Mouse (Mus musculus): ENCODE measurements around the gene Tsen2. TPM values are rescaled to one million over a fixed set of nuclear protein-coding genes. Genes with fewer than 3 reads are reported as not detected.

The Tsen2 gene
- polyA plus RNA-seq, 1 experiment from 2014 or later, result 24.4 TPM

- Histone ChIP-seq H3K9ac (ENCODE audit: low read depth, low read length) (no peak overlapping the region), H3K27ac (replicated peaks; ENCODE audit: low read depth, low read length) (no peak overlapping the region), H3K4me1 (ENCODE audit: control insufficient read depth, insufficient read depth, low read length) (no peaks in the 10 kb centered on the region), H3K9me3 (ENCODE audit: control insufficient read depth, low read length) (no peaks in the 10 kb centered on the region), H3K4me3 (ENCODE audit: low read depth, low read length) (no peak overlapping the region), H3K27me3 (replicated peaks; ENCODE audit: control insufficient read depth, insufficient read depth, low read length) (no peaks in the 10 kb centered on the region), H3K36me3 (ENCODE audit: control insufficient read depth, insufficient read depth, low read length) (no peaks in the 10 kb centered on the region), H3K4me2 (ENCODE audit: low read depth, low read length) (no peak overlapping the region)
- DNase-seq (ENCODE audit: low spot score) (no peak), ATAC-seq (ENCODE audit: low read depth) (no peak)
- WGBS, result 75% methylated on average over 3 of the region's 3 CpGs
These were observed 50.0 kb downstream of the Tsen2 start for GRCm38 (mm10) chr6:115594463-115594862.

DNA sequence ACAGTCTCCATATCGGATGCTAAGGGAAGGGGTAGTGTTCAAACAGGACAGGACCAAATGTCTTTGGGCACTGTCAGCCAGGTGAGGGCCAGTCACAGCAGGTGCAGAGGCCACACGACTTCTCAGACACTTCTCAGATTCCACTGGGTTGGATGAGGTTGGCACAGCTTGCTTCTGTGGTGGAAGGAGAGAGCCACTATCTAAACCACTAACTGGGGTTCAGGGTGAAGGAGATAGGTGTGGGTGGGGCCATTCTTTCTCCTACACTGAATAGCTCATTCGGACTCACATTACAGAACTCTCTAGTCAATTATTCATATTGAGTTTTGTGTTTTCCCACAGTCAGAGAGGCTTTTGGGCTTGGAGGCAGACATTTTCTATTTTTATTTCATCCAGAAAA, 51.2 kb downstream of the Tsen2 start:
- no peak overlapping the region for H3K4me2 ChIP-seq (ENCODE audit: low read depth, low read length)
- no peaks in the 10 kb centered on the region for H3K27me3 ChIP-seq (replicated peaks; ENCODE audit: control insufficient read depth, insufficient read depth, low read length)
- ATAC-seq (ENCODE audit: low read depth) (no peak), DNase-seq (ENCODE audit: low spot score) (no peak)
- H3K27ac ChIP-seq (replicated peaks; ENCODE audit: low read depth, low read length), result no peak overlapping the region
- H3K4me1 ChIP-seq (ENCODE audit: control insufficient read depth, insufficient read depth, low read length), result no peaks in the 10 kb centered on the region
- H3K9ac ChIP-seq (ENCODE audit: low read depth, low read length), result no peak overlapping the region
- H3K36me3 ChIP-seq (ENCODE audit: control insufficient read depth, insufficient read depth, low read length), result no peaks in the 10 kb centered on the region
- no peaks in the 10 kb centered on the region for H3K9me3 ChIP-seq (ENCODE audit: control insufficient read depth, low read length)
- H3K4me3 ChIP-seq (ENCODE audit: low read depth, low read length), result no peak overlapping the region
- 59% methylated on average over 3 of the region's 3 CpGs for WGBS

DNA sequence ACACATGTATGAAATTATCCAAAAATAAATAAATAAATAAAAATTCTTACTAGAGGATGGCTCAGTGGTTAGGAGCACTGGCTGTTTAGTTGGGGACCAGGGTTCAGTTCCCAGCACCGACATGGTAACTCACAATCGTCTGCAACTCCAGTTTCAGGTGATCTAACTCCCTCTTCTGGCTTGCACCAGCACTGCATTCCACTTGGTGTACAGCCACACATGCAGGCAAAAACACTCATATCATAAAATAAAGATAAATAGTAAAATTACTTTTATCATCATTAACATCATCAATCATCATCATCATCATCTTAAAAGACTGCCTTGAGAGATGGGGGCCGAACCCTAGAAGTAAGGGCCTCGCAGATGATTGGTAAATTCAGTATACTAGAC, 56.9 kb downstream of the Tsen2 start:
- Histone ChIP-seq H3K4me1 (ENCODE audit: control insufficient read depth, insufficient read depth, low read length) (peaks cover 9% of the 10 kb centered on the region), H3K9ac (ENCODE audit: low read depth, low read length) (no peak overlapping the region), H3K9me3 (ENCODE audit: control insufficient read depth, low read length) (no peaks in the 10 kb centered on the region), H3K36me3 (ENCODE audit: control insufficient read depth, insufficient read depth, low read length) (no peaks in the 10 kb centered on the region), H3K27ac (replicated peaks; ENCODE audit: low read depth, low read length) (no peak overlapping the region), H3K27me3 (replicated peaks; ENCODE audit: control insufficient read depth, insufficient read depth, low read length) (no peaks in the 10 kb centered on the region), H3K4me3 (ENCODE audit: low read depth, low read length) (peak overlapping the region; percentile 80), H3K4me2 (ENCODE audit: low read depth, low read length) (peak overlapping the region; percentile 54)
- 73% methylated on average over 4 of the region's 4 CpGs for WGBS
- ATAC-seq (ENCODE audit: low read depth), result no peak
- DNase-seq (ENCODE audit: low spot score), result no peak

DNA sequence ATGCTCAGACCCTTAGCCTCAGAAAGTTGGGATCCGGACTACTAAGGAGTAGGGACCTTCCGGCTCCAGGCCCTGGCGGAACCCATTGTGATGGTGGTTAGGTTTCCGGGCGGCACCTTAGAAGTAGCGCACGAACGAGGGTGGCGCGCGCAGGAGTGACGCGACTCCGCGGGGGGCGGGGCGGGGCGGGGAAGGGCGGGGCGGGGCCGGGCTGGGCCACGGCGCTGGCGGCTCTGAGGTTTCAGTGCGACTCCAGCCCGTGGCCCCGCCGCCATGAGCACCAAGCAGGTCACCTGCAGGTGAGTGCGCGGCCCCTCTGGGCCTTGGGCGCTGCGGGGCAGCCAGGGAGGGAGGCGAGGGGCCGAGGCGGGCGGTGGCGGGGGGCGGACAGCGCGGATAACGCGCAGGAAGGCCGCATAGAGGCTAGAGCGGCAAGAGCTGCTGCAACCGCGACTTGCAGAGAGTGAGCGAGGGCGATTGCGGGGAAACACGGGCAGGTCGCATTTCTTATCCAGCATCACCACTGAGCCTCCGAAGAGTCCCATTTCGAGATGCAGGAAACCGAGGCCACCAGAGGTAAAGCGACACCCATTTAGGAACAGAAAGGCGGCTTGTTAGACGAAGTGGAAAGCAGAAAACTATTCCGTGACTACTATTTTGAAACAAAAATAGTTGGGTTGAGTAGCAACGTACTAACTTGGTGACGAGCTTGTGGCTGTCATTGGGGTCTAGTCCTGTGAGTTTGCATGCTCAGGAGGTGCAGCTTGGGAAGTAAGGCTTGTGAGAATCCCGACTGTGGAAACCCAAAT, 57.5 kb downstream of the Tsen2 start, which contains the start of gene Mkrn2:
TSS of gene Mkrn2 (plus strand) at position 188 of the 809 bp plus-strand sequence.
- peak; percentile 98 for ATAC-seq (ENCODE audit: low read depth)
- Histone ChIP-seq H3K27ac (replicated peaks; ENCODE audit: low read depth, low read length) (peak within 1 kb of the TSS; percentile 68), H3K27me3 (replicated peaks; ENCODE audit: control insufficient read depth, insufficient read depth, low read length) (no peaks in the 10 kb centered on the region), H3K4me2 (ENCODE audit: low read depth, low read length) (peak within 1 kb of the TSS; percentile 54), H3K36me3 (ENCODE audit: control insufficient read depth, insufficient read depth, low read length) (no peaks in the 10 kb centered on the region), H3K9ac (ENCODE audit: low read depth, low read length) (peak within 1 kb of the TSS; percentile 86), H3K4me3 (ENCODE audit: low read depth, low read length) (peak within 1 kb of the TSS; percentile 80), H3K9me3 (ENCODE audit: control insufficient read depth, low read length) (no peaks in the 10 kb centered on the region), H3K4me1 (ENCODE audit: control insufficient read depth, insufficient read depth, low read length) (peaks cover 9% of the 10 kb centered on the region)
- WGBS, result 1% methylated on average over 36 of the region's 61 CpGs
- peak; percentile 86 for DNase-seq (ENCODE audit: low spot score)

- 65% methylated on average over 1 of the region's 1 CpGs for WGBS
- ATAC-seq (ENCODE audit: low read depth), result no peak
- Histone ChIP-seq H3K9me3 (ENCODE audit: control insufficient read depth, low read length) (no peaks in the 10 kb centered on the region), H3K9ac (ENCODE audit: low read depth, low read length) (no peak overlapping the region), H3K4me3 (ENCODE audit: low read depth, low read length) (no peak overlapping the region), H3K4me2 (ENCODE audit: low read depth, low read length) (no peak overlapping the region), H3K27me3 (replicated peaks; ENCODE audit: control insufficient read depth, insufficient read depth, low read length) (no peaks in the 10 kb centered on the region), H3K4me1 (ENCODE audit: control insufficient read depth, insufficient read depth, low read length) (peaks cover 9% of the 10 kb centered on the region), H3K36me3 (ENCODE audit: control insufficient read depth, insufficient read depth, low read length) (peaks cover 26% of the 10 kb centered on the region), H3K27ac (replicated peaks; ENCODE audit: low read depth, low read length) (no peak overlapping the region)
- no peak for DNase-seq (ENCODE audit: low spot score)
These were observed 62.0 kb downstream of the Tsen2 start for GRCm38 (mm10) chr6:115606461-115606860.

GRCm38 (mm10) chr6:115607429-115607828, 63.0 kb downstream of the Tsen2 start:
- H3K4me2 ChIP-seq (ENCODE audit: low read depth, low read length), result no peak overlapping the region

DNA sequence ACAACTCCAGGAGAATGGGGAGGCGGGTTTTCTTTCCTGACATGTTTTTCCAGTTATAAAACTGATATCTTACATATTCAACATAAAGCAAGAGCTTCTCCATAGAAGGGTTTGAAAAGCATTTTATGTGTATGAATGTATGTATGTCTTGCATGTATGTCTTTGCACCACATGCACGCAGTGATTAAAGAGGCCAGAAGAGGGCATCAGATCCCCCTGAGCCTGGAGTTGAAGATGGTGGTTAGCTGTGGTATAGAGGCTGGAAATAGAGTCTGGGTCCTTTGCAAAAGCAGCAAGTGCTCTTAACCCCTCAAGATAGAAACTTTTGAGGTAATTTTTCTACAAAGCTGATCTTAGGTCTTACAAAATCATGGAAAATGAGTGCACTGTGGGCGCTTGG, 64.7 kb downstream of the Tsen2 start:
- peaks cover 53% of the 10 kb centered on the region for H3K36me3 ChIP-seq (ENCODE audit: control insufficient read depth, insufficient read depth, low read length)
- H3K4me1 ChIP-seq (ENCODE audit: control insufficient read depth, insufficient read depth, low read length), result no peaks in the 10 kb centered on the region
- 67% methylated on average over 3 of the region's 3 CpGs for WGBS
- H3K4me2 ChIP-seq (ENCODE audit: low read depth, low read length), result no peak overlapping the region
- H3K4me3 ChIP-seq (ENCODE audit: low read depth, low read length), result no peak overlapping the region
- no peaks in the 10 kb centered on the region for H3K27me3 ChIP-seq (replicated peaks; ENCODE audit: control insufficient read depth, insufficient read depth, low read length)
- ATAC-seq (ENCODE audit: low read depth), result no peak
- no peak overlapping the region for H3K27ac ChIP-seq (replicated peaks; ENCODE audit: low read depth, low read length)
- H3K9me3 ChIP-seq (ENCODE audit: control insufficient read depth, low read length), result no peaks in the 10 kb centered on the region
- no peak for DNase-seq (ENCODE audit: low spot score)
- no peak overlapping the region for H3K9ac ChIP-seq (ENCODE audit: low read depth, low read length)

More at GRCm38 (mm10) chr6:115607429-115607828, 63.0 kb downstream of the Tsen2 start:
- 88% methylated on average over 4 of the region's 4 CpGs for WGBS
- ATAC-seq (ENCODE audit: low read depth) (no peak), DNase-seq (ENCODE audit: low spot score) (no peak)
- H3K4me3 ChIP-seq (ENCODE audit: low read depth, low read length), result no peak overlapping the region
- peaks cover 8% of the 10 kb centered on the region for H3K4me1 ChIP-seq (ENCODE audit: control insufficient read depth, insufficient read depth, low read length)
- H3K27ac ChIP-seq (replicated peaks; ENCODE audit: low read depth, low read length), result no peak overlapping the region
- no peaks in the 10 kb centered on the region for H3K27me3 ChIP-seq (replicated peaks; ENCODE audit: control insufficient read depth, insufficient read depth, low read length)
- H3K9me3 ChIP-seq (ENCODE audit: control insufficient read depth, low read length), result no peaks in the 10 kb centered on the region
- H3K36me3 ChIP-seq (ENCODE audit: control insufficient read depth, insufficient read depth, low read length), result peaks cover 36% of the 10 kb centered on the region
- no peak overlapping the region for H3K9ac ChIP-seq (ENCODE audit: low read depth, low read length)

DNA sequence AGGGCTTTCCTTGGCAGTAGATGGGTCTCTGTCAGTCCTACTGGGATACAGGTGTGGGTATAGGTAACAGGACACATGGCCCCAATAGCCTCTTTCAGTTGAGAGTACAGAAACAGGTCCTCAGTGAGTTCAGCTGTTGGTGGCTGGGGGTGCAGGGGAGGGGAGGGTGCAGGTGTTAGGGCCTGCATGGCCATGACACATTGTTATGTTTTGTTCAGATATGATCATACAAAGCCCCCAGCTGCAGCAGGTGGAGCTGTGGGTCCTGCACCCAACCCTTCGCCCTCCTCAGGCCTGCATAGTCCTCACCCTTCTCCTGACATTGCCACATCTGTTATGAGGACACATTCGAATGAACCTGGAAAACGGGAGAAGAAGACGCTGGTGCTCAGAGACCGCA, 65.8 kb downstream of the Tsen2 start:
- DNase-seq (ENCODE audit: low spot score) (no peak), ATAC-seq (ENCODE audit: low read depth) (no peak)
- Histone ChIP-seq H3K4me3 (ENCODE audit: low read depth, low read length) (no peak overlapping the region), H3K27me3 (replicated peaks; ENCODE audit: control insufficient read depth, insufficient read depth, low read length) (no peaks in the 10 kb centered on the region), H3K4me1 (ENCODE audit: control insufficient read depth, insufficient read depth, low read length) (no peaks in the 10 kb centered on the region), H3K4me2 (ENCODE audit: low read depth, low read length) (no peak overlapping the region), H3K36me3 (ENCODE audit: control insufficient read depth, insufficient read depth, low read length) (peaks cover 64% of the 10 kb centered on the region), H3K27ac (replicated peaks; ENCODE audit: low read depth, low read length) (no peak overlapping the region), H3K9ac (ENCODE audit: low read depth, low read length) (no peak overlapping the region), H3K9me3 (ENCODE audit: control insufficient read depth, low read length) (no peaks in the 10 kb centered on the region)
- WGBS, result 93% methylated on average over 5 of the region's 5 CpGs

DNA sequence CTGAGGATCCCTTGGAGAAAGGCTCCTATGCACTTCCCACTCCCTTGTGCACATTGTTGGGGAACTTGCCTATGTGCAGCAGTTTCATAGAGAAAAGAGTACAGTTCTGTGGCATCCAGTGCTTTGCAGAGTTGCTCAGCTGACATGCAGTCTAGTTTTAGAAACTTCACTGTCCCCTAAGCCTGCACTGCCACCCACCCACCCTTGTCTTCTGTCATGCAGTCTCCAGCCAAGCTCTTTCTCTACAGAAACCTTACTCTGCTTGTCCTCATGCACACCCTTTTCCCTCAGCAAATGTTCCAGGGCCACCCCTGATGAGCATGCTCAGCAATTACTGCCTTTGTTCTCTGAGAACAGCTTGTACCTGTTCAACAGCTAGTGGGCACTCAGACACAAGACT, 69.3 kb downstream of the Tsen2 start:
- Histone ChIP-seq H3K9me3 (ENCODE audit: control insufficient read depth, low read length) (no peaks in the 10 kb centered on the region), H3K4me2 (ENCODE audit: low read depth, low read length) (no peak overlapping the region), H3K9ac (ENCODE audit: low read depth, low read length) (no peak overlapping the region), H3K27me3 (replicated peaks; ENCODE audit: control insufficient read depth, insufficient read depth, low read length) (no peaks in the 10 kb centered on the region), H3K4me1 (ENCODE audit: control insufficient read depth, insufficient read depth, low read length) (no peaks in the 10 kb centered on the region), H3K4me3 (ENCODE audit: low read depth, low read length) (no peak overlapping the region), H3K36me3 (ENCODE audit: control insufficient read depth, insufficient read depth, low read length) (peaks cover 95% of the 10 kb centered on the region), H3K27ac (replicated peaks; ENCODE audit: low read depth, low read length) (no peak overlapping the region)
- DNase-seq (ENCODE audit: low spot score), result no peak
- ATAC-seq (ENCODE audit: low read depth), result no peak
